Mouse (Mus musculus) heart, postnatal 10 days (tissue): ENCODE results near the gene Nop14. TPM values are rescaled to one million over a fixed set of nuclear protein-coding genes. Genes with fewer than 3 reads are reported as not detected.

Experiments
- DNase-seq, 2 experiments: peaks; one replicate each; pipeline ENCODE4 v3.0.0; 2021
- intact Hi-C: fragments of 180-260 bp; cut with DNase I; formaldehyde crosslinking; loops from one replicate; pipeline ENCODE4 v1.15.1; 2025
- total RNA-seq, 2 experiments: library from RNA; stranded (reverse); gene quantifications; 2 replicates each; pipeline ENCODE4 v1.2.3; 2021

Nop14 gene
- 10 to 100 TPM; 12.9 to 13.6 TPM for total RNA-seq

DNA sequence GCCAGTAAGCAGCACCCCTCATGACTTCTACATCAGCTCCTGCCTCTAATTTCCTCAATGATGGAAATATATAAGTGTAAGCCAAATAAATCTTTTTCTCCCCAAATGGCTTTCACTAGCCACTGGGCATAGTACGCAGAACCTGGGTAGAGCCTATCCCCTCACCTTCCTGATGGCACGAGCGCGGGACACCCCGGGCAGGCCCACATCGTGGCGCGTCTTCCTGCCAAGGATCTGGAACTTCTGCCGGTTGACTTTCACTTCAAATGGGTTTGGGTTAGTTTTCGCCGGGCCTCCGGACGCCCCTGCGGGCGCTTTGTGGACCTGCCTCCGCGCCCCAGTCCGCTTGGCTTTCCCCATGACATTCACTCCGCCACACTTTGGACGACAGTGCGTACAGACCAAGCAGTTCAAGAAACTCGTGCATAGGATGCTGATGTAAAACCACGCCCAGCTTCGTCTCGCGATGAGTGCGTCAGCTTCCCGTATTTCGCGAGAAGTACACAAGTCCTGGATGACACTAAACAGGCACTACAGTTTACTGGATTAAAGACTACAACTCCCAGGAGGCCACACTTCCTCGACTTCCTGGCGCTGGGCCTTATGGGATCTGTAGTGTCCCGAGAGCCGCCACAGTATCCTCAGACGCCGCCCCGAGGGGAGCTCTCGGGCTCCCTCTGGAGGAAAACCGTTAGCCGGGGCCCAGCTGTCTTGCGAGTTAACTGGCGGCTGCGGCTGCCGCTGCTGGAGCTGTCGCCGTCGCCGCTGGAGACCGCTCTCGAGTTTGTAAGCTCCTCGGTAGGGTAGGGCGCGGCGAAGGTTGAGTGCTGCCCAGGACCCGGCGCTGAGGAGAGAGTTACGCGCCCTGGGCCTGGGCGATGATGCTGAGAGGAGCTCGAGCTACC lies at the start of gene Nop14, which contains the start of gene Grk4:
TSS of gene Nop14 (minus strand) at position 463 of the 905 bp plus-strand sequence.
TSS of gene Grk4 (plus strand) at position 694 of the 905 bp plus-strand sequence.
- intact Hi-C loops, result loop anchor here (5.0 kb wide), 1 partner anchor 382 kb away; the partner anchor contains the start of gene Hgfac
- DNase-seq, result peak; percentile 100

DNA sequence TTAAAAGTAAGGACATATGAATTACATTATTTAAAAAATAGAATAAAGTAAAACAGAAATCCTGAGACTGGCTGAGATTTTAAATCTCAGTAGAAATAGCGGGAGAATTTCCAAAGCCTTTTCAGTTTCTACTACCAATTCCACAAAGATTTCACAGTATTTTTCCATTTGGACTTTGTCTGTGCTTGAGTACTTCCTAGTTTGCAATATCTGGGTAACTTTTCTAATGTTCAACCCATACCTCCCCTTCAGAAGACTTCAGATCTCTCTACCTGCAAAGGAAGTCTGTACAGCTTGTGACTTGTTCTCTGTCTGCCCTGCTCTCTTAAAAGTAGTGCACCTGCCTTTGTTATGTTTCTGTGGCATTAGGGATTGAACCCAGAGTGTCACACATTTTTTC lies 48.5 kb upstream of the Nop14 start:
- no peak for DNase-seq
- intact Hi-C loops, result no loop called here

DNA sequence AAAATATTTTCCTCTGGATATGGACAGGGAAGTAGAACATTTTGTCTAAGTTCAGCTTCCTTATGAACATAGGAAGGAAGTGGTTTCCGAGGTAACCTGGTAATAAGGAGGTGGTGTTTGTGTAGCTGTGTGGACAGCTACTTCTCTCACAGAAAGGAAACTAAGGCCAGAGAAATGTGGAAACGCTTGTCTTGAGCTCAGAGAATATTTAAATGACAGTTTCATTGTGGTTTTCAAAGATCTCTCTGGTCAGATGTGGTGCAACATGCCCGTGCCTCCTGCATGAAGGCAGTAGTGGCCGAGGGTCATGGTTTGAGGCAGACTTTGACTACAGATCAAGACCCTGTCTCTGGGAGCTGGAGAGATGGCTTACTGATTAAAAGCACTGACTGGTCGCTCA lies 35.6 kb upstream of the Nop14 start:
- DNase-seq, result no peak
- intact Hi-C loops, result no loop called here

DNA sequence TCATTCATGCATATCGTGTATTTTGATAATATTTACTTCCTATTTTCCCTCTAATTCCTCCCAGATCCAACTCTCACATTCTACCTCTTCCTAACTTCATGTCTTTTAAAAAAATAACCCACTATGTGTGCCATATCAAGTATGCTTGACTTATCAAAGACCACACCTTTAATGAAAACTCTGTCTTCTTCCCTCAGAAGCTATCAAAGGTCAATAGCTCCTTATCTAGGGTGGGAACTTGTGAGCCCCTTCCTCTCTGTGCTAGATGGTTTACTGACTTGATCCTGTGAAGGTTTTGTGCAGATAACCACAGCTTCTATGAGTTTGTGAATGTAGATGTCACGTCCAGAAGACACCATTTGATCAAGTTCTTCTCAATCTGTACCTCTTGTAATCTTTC lies 32.8 kb upstream of the Nop14 start:
- intact Hi-C loops, result no loop called here
- DNase-seq, result no peak

DNA sequence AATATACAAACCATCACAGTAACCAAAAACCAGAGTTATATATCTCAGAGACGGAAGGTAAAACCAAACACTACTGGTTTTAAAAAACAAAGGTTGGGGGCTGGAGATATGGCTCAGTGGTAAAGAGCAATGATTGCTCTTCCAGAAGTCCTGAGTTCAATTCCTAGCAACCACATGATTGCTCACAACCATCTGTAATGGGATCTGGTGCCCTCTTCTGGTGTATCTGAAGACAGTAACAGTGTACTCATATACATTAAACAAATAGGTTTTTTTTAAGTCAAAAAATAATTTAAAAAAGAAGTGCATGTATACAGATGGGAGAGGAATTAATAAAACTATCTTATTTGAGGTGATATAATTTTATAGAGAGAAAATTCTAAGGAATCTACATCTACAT lies 29.9 kb upstream of the Nop14 start:
- DNase-seq, result no peak

DNA sequence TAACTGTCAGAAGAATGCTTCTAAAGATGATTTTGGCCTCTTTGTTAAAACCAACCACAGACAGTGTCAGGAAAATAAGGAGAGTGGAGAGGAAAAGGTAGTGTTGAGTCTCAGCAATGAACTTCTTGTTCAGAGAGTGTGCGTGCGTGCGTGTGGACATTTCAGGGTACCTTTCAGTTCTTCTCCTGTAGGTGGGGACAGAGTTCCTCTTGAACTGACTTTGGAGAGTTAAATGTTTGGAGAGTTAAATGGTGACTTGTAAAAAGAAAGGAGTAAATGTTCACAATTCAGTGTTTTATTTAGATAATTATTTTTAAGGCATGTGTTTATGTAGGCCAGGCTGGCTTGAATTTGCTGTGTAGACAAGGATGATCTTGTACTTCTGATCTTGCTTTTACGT lies 10.3 kb upstream of the Nop14 start:
- intact Hi-C loops, result no loop called here
- DNase-seq, result no peak

More for the DNA sequence above, 29.9 kb upstream of the Nop14 start:
- intact Hi-C loops, result no loop called here

GRCm38 (mm10) chr5:34669493-34669892 lies 9.5 kb upstream of the Nop14 start:
- DNase-seq, result no peak
- intact Hi-C loops, result no loop called here

DNA sequence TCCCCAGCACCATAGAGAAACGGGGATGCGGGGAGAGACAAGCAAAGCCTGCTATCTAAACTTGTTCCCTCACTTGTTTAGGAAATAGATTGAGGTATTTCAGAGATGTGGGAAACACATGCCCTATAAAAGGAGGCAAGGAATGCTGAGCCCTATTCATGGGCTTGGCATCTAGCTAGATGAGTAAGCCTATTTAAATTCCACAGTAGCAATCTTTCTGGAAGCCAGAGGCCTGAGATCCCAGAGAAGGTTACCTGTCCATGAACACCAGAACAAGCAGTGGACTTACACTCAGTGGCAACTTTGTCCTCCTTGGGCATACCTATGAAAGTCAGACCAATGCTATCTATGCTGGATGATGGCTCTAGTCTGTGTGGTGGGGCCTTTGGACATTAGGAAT lies 3.3 kb upstream of the Nop14 start:
- no peak for DNase-seq
- intact Hi-C loops, result loop anchor here (5.0 kb wide), 1 partner anchor 379 kb away; the partner anchor contains the start of gene Hgfac

DNA sequence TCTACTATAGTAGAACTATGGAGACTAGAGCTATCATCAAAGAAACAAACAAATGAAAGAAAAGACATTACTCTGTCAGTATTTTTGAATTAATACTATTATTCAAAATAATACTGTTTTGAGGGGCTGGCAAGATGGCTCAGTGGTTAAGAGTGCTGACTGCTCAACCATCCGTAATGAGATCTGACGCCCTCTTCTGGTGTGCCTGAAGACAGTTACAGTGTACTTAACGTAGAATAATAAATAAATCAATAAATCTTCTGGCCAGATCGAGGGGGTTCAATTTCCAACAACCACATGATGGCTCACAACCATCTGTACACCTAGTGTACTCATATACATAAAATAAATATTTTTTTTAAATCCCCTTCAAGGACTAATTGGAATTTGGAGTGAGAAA lies 2.0 kb upstream of the Nop14 start:
- DNase-seq, result no peak
- intact Hi-C loops, result loop anchor here (1.0 to 5.0 kb wide), 2 partner anchors 99 to 380 kb away; partner anchors contain the start of genes Hgfac and Htt

DNA sequence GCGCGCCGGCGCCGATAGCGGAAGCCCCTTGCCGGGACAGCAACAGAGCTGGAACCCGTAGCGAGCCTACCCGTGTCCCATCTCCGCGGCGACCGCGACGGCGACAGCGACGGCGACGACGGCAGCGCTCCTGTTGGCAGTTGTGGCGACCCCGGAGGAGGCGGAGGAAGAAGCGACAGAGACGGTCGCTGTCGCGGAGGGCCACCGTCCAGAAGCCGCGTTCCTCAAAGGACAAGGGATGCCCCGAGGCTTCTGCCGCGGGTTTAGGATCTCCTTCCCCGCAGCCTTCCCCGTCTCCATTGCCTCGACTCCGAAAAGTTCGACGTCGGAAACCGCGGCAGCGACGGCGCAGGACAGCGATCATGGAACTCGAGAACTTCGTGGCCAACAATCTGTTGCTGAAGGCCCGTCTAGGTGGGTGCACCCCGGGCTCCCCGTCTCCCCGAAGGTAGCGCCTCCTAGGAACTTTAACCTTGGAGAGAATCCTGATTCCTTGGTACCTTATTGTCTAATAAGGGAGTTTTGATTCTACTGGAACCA lies 713 bp upstream of the Nop14 start:
- intact Hi-C loops, result loop anchor here (1.0 to 5.0 kb wide), 2 partner anchors 101 to 382 kb away; partner anchors contain the start of genes Hgfac and Htt
- DNase-seq, result no peak

- intact Hi-C loops, result no loop called here
- no peak for DNase-seq
Observed at GRCm38 (mm10) chr5:34657556-34657955, 2.4 kb downstream of the Nop14 start.

- no peak for DNase-seq
- intact Hi-C loops, result no loop called here
Observed at GRCm38 (mm10) chr5:34654881-34655280, 5.1 kb downstream of the Nop14 start.

GRCm38 (mm10) chr5:34652961-34653360 lies 7.0 kb downstream of the Nop14 start:
- intact Hi-C loops, result no loop called here
- no peak for DNase-seq

DNA sequence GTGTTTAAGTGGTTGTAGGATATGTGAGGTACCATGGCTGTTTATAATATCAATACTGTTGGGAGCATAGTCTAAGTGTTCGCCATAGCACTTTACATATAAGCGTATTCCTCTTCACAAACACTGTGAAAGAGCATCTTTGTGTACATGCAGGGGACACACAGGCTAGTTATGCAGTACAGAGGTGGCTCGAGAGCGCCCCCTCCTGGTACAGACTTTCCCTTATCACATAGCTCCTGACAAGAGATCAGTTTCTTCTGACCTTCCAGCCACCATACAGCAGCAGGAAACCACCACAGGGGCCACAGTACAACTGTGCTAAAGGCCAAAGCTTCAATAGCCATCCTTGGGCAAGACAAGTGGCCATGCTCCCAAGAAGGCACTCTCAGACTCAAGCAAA lies 12.4 kb downstream of the Nop14 start:
- DNase-seq, result peak; percentile 38 to 74
- intact Hi-C loops, result loop anchor here (10.0 kb wide), 1 partner anchor 213 kb away; no protein-coding TSS in a partner anchor

- intact Hi-C loops, result loop anchor here (10.0 kb wide), 1 partner anchor 208 kb away; no protein-coding TSS in a partner anchor
- DNase-seq, result peak; percentile 61 to 66
Observed at GRCm38 (mm10) chr5:34642932-34643331, 17.0 kb downstream of the Nop14 start.

DNA sequence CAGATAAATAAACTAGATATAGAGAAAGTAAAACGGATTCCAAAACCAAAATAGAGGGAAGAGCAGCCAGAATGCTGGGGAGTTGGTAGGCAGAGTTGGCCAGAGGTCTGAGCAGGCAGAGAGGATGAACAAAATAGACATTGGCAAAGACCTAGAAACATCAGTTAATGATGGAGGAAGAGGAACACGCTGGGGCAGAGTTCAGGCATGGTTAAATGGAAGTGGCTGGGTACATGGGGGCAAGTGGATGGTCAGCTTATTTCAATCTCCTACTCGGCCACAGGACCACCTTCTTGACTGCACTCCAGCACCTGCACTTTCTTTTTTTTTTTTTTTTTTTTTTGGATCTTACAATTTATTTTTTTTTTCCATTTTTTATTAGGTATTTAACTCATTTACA lies 18.0 kb downstream of the Nop14 start:
- intact Hi-C loops, result loop anchor here (10.0 kb wide), 1 partner anchor 207 kb away; no protein-coding TSS in a partner anchor
- no peak for DNase-seq

DNA sequence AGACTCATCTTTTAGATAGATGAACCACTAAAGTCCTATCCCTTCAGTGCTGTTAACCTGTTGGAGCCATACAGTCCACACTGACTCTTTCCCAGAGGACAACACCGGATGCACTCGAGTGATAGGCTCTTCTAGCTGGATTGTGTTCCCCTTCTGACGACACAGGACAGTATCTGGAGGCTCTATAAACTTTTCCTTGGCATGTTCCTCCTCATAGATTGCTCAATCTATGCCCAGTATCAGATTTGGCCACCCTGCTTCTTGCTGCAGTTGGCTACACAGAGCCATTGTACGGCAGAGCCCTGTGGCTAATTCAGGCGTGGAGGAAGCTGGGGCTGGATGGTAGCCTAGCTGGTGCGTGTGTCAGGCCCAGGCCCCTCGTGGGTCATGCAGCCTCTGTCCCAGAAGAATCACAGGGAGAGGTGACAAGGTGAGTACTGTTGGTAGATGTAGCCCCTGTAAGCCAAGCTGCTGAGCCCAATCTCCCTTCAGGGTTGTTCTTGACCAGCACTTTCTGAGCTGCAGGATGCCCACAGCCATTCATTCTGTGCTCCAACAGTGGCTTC lies 22.3 kb downstream of the Nop14 start:
- DNase-seq, result no peak
- intact Hi-C loops, result loop anchor here (2.0 to 5.0 kb wide), 2 partner anchors 90 to 119 kb away; no protein-coding TSS in a partner anchor

DNA sequence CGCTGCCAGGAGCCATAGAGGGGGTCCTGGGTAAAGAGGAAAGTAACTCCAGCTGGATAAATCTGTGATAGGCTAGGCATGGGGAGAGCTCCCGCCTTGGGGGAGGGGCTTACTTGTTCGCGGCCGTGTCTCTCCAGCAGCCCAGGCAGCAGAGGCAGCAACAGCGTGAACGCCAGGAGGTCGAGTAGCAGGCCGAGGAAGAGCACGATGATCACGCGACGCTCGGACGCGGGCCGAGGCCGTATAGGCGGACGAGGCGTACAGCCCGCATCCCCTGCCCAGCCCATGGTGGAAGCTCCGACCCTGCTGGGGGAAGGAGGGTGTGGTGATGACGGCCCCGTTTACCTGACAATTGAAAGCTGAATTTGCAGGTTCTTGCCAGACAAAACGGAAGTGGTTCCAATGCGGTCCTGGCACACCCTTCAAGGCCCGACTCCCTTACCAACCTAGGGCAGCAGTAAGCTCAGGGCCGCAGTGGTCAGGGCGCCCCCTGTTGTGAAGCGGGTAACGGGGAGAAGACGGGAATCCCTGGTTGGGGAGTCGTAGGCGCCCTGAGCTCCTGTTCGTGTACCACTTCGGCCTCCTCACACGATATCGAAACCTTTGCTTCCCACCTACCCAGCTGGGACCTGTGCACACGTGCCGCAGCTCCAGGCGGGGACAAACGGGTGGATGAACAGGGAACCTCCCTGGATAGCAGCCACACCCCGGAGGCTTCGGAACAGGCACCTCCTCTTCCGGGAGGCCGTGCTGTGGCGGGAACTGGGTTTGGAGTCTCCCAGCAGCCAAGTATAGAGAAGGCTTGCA lies 23.3 kb downstream of the Nop14 start, which contains the start of gene Mfsd10:
TSS of gene Mfsd10 (minus strand) at position 732 of the 807 bp plus-strand sequence.
- peak; percentile 86 to 89 for DNase-seq
- intact Hi-C loops, result loop anchor here (2.0 to 5.0 kb wide), 2 partner anchors 89 to 118 kb away; no protein-coding TSS in a partner anchor

DNA sequence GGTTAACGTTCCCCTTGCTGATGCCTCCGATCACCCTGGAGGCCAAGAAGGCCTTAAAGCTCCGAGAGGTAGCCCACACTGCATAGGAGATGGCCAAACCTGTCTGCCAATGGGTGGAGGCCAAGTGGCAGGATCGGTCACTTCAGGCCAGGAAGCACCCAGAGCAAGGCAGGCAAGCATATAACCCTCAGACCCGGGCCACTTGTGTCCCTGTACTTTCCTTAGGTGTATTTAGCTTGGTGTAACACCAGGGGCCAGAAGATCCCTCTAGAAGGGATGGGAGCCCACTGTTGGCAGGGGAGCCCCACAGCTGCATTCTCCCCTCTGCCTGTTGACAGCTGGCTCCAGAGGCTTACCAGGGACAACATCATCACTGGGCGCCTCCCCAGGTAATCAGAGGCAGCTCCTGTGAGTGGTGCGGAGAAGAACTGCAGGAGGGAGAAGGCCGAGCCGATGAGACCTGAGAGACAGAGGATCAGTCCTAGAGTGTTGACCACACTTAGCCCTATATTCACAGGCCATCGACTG lies 24.2 kb downstream of the Nop14 start:
- intact Hi-C loops, result loop anchor here (2.0 to 5.0 kb wide), 2 partner anchors 88 to 117 kb away; no protein-coding TSS in a partner anchor
- peak in 1 of 2 experiments; percentile 44 for DNase-seq
